Mouse (Mus musculus) lung, postnatal 0 days (tissue): ENCODE measurements around the gene Fcrl5. TPM values are rescaled to one million over a fixed set of nuclear protein-coding genes. Genes with fewer than 3 reads are reported as not detected.

Experiments used
- ATAC-seq: fragments of 200-750 bp; cut with Nextera tagmentation; 2 replicates; pipeline ENCODE4 v1.8.0; 2017; ENCODE audit warnings: moderate library complexity
- DNase-seq: peaks from one replicate; pipeline ENCODE4 v3.0.0-alpha.2; 2016; ENCODE audit warnings: low spot score
- H3K27ac ChIP-seq: fragments of 300-500 bp; sonication (generic); 2 replicates; pipeline ENCODE4 v1.5.1; 2014; ENCODE audit warnings: antibody characterized with exemption, mild to moderate bottlenecking, low read length, mixed read lengths
- H3K27me3 ChIP-seq: fragments of 300-500 bp; sonication (generic); replicated peaks from 2 replicates; pipeline ENCODE4 v1.6.1; 2014; ENCODE audit warnings: low read length, mixed read lengths; ENCODE audit not compliant: insufficient read depth
- H3K36me3 ChIP-seq: fragments of 300-500 bp; sonication (generic); 2 replicates; pipeline ENCODE4 v1.6.1; 2014; ENCODE audit warnings: low read length, mixed read lengths; ENCODE audit not compliant: insufficient read depth
- H3K4me1 ChIP-seq: fragments of 300-500 bp; sonication (generic); 2 replicates; pipeline ENCODE4 v1.6.1; 2014; ENCODE audit warnings: antibody characterized with exemption, low read depth, low read length, mixed read lengths; ENCODE audit not compliant: insufficient read depth
- H3K4me2 ChIP-seq: fragments of 300-500 bp; sonication (generic); replicated peaks from 2 replicates; pipeline ENCODE4 v1.6.1; 2014; ENCODE audit warnings: low read depth, mild to moderate bottlenecking, low read length, moderate library complexity, mixed read lengths
- H3K4me3 ChIP-seq: fragments of 300-500 bp; sonication (generic); 2 replicates; pipeline ENCODE4 v1.5.1; 2014; ENCODE audit warnings: low read depth, low read length
- H3K9ac ChIP-seq: fragments of 300-500 bp; sonication (generic); replicated peaks from 2 replicates; pipeline ENCODE4 v1.6.1; 2014; ENCODE audit warnings: low read depth, mild to moderate bottlenecking
- H3K9me3 ChIP-seq: fragments of 300-500 bp; sonication (generic); 2 replicates; pipeline ENCODE4 v1.6.1; 2016; ENCODE audit warnings: low read length, mixed read lengths
- CTCF ChIP-seq: IDR thresholded peaks from 2 replicates; pipeline ENCODE4 v1.5.1; 2016; ENCODE audit warnings: antibody characterized with exemption, mild to moderate bottlenecking
- EP300 ChIP-seq: IDR thresholded peaks from 2 replicates; pipeline ENCODE4 v1.6.1; 2016; ENCODE audit warnings: antibody characterized with exemption, mild to moderate bottlenecking, control low read depth
- WGBS: fragments of 180-500 bp; shearing (Covaris S2); extraction: QIAGEN DNeasy Blood & Tissue Kit; methylation state at CpG from one replicate; pipeline ENCODE4 v1.1.7; 2014; 5-methylcytosine and 5-hydroxymethylcytosine counted together
- polyA plus RNA-seq: library from polyadenylated mRNA; unstranded; fragments of >200 nt; fragmentation: Nextera tagmentation; extraction: Ambion mirVana; gene quantifications from 2 replicates; pipeline ENCODE4 v1.2.1, GENCODE M21; 2015

Fcrl5 gene
- polyA plus RNA-seq, 1 experiment from 2014 or later: not detected

DNA sequence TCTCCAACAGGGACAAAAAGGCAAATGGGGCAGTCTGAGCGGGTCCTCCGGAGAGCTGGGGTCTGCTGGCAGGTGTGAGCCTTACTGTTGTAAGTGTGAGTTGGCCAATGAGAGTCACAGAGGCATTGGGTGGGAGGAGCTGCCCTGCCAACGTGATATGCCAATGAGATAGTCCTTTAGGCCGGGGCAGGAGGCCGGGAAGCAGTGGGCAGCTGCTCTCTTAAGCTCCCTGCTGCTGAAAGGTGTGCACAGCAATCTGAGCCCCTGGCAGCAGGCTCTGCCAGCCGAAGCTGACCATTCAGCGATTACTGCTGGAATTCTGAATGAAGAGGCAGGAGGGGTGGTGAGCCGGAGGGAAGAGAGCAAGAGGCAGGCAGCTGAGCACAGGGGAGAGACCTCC lies 105.1 kb downstream of the Fcrl5 start:
- Histone ChIP-seq H3K36me3 (peaks cover 6% of the 10 kb centered on the region), H3K9me3 (no peaks in the 10 kb centered on the region), H3K4me2 (no peak overlapping the region), H3K9ac (no peak overlapping the region), H3K27ac (no peak overlapping the region), H3K4me3 (no peak overlapping the region), H3K4me1 (no peaks in the 10 kb centered on the region), H3K27me3 (no peaks in the 10 kb centered on the region)
- TF ChIP-seq EP300 (no peak), CTCF (no peak)
- DNase-seq (no peak), ATAC-seq (no peak)
- 39% methylated on average over 8 of the region's 8 CpGs for WGBS

DNA sequence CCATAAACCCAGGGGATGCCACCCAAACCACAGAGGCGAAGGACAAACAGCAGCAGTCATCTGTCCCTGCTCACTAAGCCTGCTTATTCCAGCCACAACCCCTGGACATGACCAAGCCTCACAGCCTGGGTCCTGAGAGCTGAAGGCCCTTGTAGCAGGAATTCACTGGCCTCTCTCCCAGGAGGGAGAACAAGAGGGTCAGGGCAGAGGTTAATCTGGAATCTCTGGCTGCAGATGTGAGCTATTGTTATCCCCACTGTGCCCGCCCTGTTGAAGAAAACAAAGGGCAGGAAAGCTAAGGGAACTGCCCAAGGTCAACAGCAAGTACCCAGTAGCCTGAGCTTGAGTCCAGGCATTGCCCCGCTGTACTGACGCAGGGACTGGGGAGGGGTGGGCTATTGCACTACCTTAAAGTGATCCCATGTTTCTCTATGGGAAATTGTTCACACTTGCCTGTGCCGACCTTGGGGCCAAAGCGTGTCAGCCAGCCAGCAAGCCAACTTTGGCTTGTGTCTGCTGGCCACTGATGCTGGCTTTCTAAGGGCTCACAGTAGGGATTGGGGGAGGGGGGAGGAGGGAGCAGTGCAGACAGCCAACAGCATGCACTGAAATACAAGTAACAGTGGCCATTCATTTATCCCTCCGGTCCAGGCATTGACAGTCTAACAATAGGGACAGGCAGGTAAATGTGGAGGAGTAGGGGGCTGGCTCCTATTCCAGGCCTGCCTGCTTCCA lies 107.1 kb downstream of the Fcrl5 start:
- ATAC-seq (no peak; the same call in 1 of the 2 replicates), DNase-seq (no peak)
- Histone ChIP-seq H3K27me3 (no peaks in the 10 kb centered on the region), H3K4me1 (no peaks in the 10 kb centered on the region), H3K36me3 (no peaks in the 10 kb centered on the region), H3K9ac (no peak overlapping the region), H3K9me3 (no peaks in the 10 kb centered on the region), H3K4me2 (no peak overlapping the region), H3K27ac (no peak overlapping the region), H3K4me3 (no peak overlapping the region)
- TF ChIP-seq CTCF: no peak
- TF ChIP-seq EP300: no peak
- whole genome bisulfite sequencing: 66% methylated on average over 7 of the region's 7 CpGs

DNA sequence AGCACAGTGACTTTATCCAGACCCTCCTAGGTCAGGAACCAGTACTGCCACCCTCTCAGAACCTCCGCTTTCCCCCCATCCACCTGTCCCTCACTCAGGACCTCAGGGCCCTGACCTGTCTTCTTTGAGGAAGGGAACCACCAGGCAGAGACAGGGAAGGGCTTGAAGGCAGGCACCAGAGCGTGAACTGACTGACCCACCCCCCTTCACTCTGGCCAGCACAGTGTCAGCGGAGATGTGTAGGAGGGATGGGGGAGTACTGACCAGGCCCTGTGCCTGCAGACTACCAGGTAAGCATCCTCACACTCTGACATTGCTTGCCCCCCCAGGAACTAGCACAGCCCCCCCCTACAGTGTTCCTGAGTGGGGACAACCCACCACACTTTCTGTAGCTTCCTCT lies 110.0 kb downstream of the Fcrl5 start:
- no peak for DNase-seq
- ATAC-seq: no peak
- H3K4me3 ChIP-seq: no peak overlapping the region
- no peak overlapping the region for H3K27ac ChIP-seq
- no peaks in the 10 kb centered on the region for H3K9me3 ChIP-seq
- no peaks in the 10 kb centered on the region for H3K4me1 ChIP-seq
- no peaks in the 10 kb centered on the region for H3K27me3 ChIP-seq
- no peak overlapping the region for H3K4me2 ChIP-seq
- no peak overlapping the region for H3K9ac ChIP-seq
- WGBS: 85% methylated on average over 3 of the region's 3 CpGs
- H3K36me3 ChIP-seq: no peaks in the 10 kb centered on the region
- TF ChIP-seq CTCF (no peak), EP300 (no peak)

DNA sequence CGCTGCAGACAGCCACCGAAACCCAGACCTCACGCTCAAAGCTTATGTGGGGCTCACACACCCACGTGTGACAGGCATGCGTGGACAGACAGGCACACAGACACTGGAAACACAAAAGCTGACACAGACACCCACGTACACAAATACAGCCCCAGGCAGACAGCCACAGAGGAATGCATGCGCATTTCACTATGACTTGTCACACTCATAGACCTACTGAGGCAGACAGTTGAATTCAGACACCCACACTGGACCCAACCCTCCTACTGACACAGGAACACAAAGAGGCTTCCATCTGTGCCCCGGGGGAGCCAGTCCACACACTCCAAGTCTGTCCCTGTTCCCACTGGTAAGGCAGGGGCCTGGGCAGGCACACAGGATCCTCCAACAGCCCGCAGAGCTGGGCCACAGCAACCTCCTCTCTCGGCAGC lies 110.7 kb downstream of the Fcrl5 start:
- no peak overlapping the region for H3K27ac ChIP-seq
- H3K4me3 ChIP-seq: no peak overlapping the region
- H3K9me3 ChIP-seq: no peaks in the 10 kb centered on the region
- no peaks in the 10 kb centered on the region for H3K4me1 ChIP-seq
- no peak overlapping the region for H3K9ac ChIP-seq
- 76% methylated on average over 10 of the region's 10 CpGs for WGBS
- no peak for DNase-seq
- no peak overlapping the region for H3K4me2 ChIP-seq
- no peak for ATAC-seq
- no peaks in the 10 kb centered on the region for H3K36me3 ChIP-seq
- no peaks in the 10 kb centered on the region for H3K27me3 ChIP-seq
- TF ChIP-seq CTCF: no peak
- TF ChIP-seq EP300: no peak

DNA sequence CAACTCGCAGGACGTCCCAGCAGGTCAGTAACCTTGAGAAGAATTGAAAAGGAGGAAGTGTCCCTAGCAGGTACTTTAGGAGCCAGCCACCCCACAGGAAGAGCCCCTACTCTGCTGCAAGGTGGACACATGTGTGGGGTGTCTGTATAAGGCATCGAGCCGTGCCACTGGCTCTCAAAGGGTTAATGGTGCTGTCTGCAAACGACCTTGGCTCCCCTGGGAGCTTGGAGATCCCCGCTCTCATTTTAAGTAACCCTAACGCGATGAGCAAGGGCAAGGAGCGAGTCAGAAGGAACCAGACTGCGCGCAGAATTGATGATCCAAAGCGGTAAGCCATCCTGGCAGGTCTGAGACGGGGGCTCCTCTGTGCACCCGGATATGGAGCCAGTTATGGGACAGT lies 114.3 kb downstream of the Fcrl5 start:
- H3K4me1 ChIP-seq: no peaks in the 10 kb centered on the region
- no peak overlapping the region for H3K27ac ChIP-seq
- no peak overlapping the region for H3K4me3 ChIP-seq
- H3K4me2 ChIP-seq: no peak overlapping the region
- no peaks in the 10 kb centered on the region for H3K36me3 ChIP-seq
- WGBS: 21% methylated on average over 14 of the region's 14 CpGs
- DNase-seq (no peak), ATAC-seq (no peak)
- no peak overlapping the region for H3K9ac ChIP-seq
- no peak for TF ChIP-seq CTCF
- no peaks in the 10 kb centered on the region for H3K27me3 ChIP-seq
- H3K9me3 ChIP-seq: no peaks in the 10 kb centered on the region

Other genes starting within 250 kb of the Fcrl5 start
- gene Fcrls, start 172.0 kb upstream of the Fcrl5 start, polyA plus RNA-seq: 7.6 and 9.0 TPM in 2 replicates
- gene Cd5l, start 77.9 kb upstream of the Fcrl5 start, polyA plus RNA-seq: 0.25 and 0.27 TPM in 2 replicates
- gene Fcrl1, start 59.4 kb upstream of the Fcrl5 start, polyA plus RNA-seq: 0.35 and 0.60 TPM in 2 replicates
- 13.8 and 15.6 TPM in 2 replicates for gene Etv3, start 89.6 kb downstream of the Fcrl5 start, polyA plus RNA-seq
- 9.8 and 10.7 TPM in 2 replicates for gene Arhgef11, start 181.8 kb downstream of the Fcrl5 start, polyA plus RNA-seq